Mouse (Mus musculus): ENCODE results near the gene Anapc16. TPM values are rescaled to one million over a fixed set of nuclear protein-coding genes. Genes with fewer than 3 reads are reported as not detected.

Gene Anapc16
- polyA plus RNA-seq, 1 experiment: 104 TPM

- TF ChIP-seq USF1 (IDR thresholded peaks at IDR 0.05; ENCODE audit: low read depth) (no peak), CTCF (IDR thresholded peaks at IDR 0.05; ENCODE audit: control insufficient read depth, insufficient read depth, insufficient read length) (no peak), MYOG (IDR thresholded peaks at IDR 0.05; ENCODE audit: control insufficient read depth, extremely low read depth, insufficient read length) (no peak), FOSL1 (IDR thresholded peaks at IDR 0.05; ENCODE audit: insufficient read depth, low read length, poor library complexity, severe bottlenecking) (no peak), CEBPB (IDR thresholded peaks at IDR 0.05; ENCODE audit: low read depth) (no peak), MYOD1 (IDR thresholded peaks at IDR 0.05; ENCODE audit: control insufficient read depth, insufficient read length, low read depth) (no peak), MAX (IDR thresholded peaks at IDR 0.05) (no peak)
- Histone ChIP-seq H3ac (ENCODE audit: control insufficient read depth, insufficient read length, low read depth) (no peak overlapping the region), H3K79me2 (ENCODE audit: control insufficient read depth, insufficient read depth) (no peaks in the 10 kb centered on the region), H3K36me3 (ENCODE audit: control insufficient read depth, insufficient read depth) (no peaks in the 10 kb centered on the region), H3K27me3 (ENCODE audit: control insufficient read depth, insufficient read depth, insufficient read length) (no peaks in the 10 kb centered on the region), H3K79me3 (ENCODE audit: low read depth) (no peaks in the 10 kb centered on the region), H3K4me3 (ENCODE audit: insufficient read depth, poor library complexity, severe bottlenecking) (no peak overlapping the region)
Observed at GRCm38 (mm10) chr10:59967309-59967942, 35.5 kb downstream of the Anapc16 start.

- no peak for TF ChIP-seq CTCF (IDR thresholded peaks at IDR 0.05; ENCODE audit: control insufficient read depth, insufficient read depth, insufficient read length)
- TF ChIP-seq USF1 (IDR thresholded peaks at IDR 0.05; ENCODE audit: low read depth): no peak
- TF ChIP-seq FOSL1 (IDR thresholded peaks at IDR 0.05; ENCODE audit: insufficient read depth, low read length, poor library complexity, severe bottlenecking): no peak
- TF ChIP-seq MYOD1 (IDR thresholded peaks at IDR 0.05; ENCODE audit: control insufficient read depth, insufficient read length, low read depth): no peak
- H3K79me2 ChIP-seq (ENCODE audit: control insufficient read depth, insufficient read depth): no peaks in the 10 kb centered on the region
- no peak overlapping the region for H3ac ChIP-seq (ENCODE audit: control insufficient read depth, insufficient read length, low read depth)
- H3K4me3 ChIP-seq (ENCODE audit: insufficient read depth, poor library complexity, severe bottlenecking): no peak overlapping the region
- H3K79me3 ChIP-seq (ENCODE audit: low read depth): no peaks in the 10 kb centered on the region
- H3K27me3 ChIP-seq (ENCODE audit: control insufficient read depth, insufficient read depth, insufficient read length): no peaks in the 10 kb centered on the region
- no peaks in the 10 kb centered on the region for H3K36me3 ChIP-seq (ENCODE audit: control insufficient read depth, insufficient read depth)
Observed at GRCm38 (mm10) chr10:59966743-59967142, 36.2 kb downstream of the Anapc16 start.

- no peak overlapping the region for H3ac ChIP-seq (ENCODE audit: control insufficient read depth, insufficient read length, low read depth)
- no peaks in the 10 kb centered on the region for H3K27me3 ChIP-seq (ENCODE audit: control insufficient read depth, insufficient read depth, insufficient read length)
- H3K4me3 ChIP-seq (ENCODE audit: insufficient read depth, poor library complexity, severe bottlenecking): no peak overlapping the region
- no peaks in the 10 kb centered on the region for H3K79me2 ChIP-seq (ENCODE audit: control insufficient read depth, insufficient read depth)
- no peaks in the 10 kb centered on the region for H3K36me3 ChIP-seq (ENCODE audit: control insufficient read depth, insufficient read depth)
- TF ChIP-seq MYOG (IDR thresholded peaks at IDR 0.05; ENCODE audit: control insufficient read depth, extremely low read depth, insufficient read length) (no peak), MYOD1 (IDR thresholded peaks at IDR 0.05; ENCODE audit: control insufficient read depth, insufficient read length, low read depth) (no peak), CTCF (IDR thresholded peaks at IDR 0.05; ENCODE audit: control insufficient read depth, insufficient read depth, insufficient read length) (no peak), FOSL1 (IDR thresholded peaks at IDR 0.05; ENCODE audit: insufficient read depth, low read length, poor library complexity, severe bottlenecking) (no peak), MAX (IDR thresholded peaks at IDR 0.05) (no peak)
- no peaks in the 10 kb centered on the region for H3K79me3 ChIP-seq (ENCODE audit: low read depth)
Observed at GRCm38 (mm10) chr10:59965788-59966187, 37.1 kb downstream of the Anapc16 start.

- TF ChIP-seq FOSL1 (IDR thresholded peaks at IDR 0.05; ENCODE audit: insufficient read depth, low read length, poor library complexity, severe bottlenecking): no peak
- TF ChIP-seq MYOD1 (IDR thresholded peaks at IDR 0.05; ENCODE audit: control insufficient read depth, insufficient read length, low read depth): no peak
- no peak for TF ChIP-seq CEBPB (IDR thresholded peaks at IDR 0.05; ENCODE audit: low read depth)
- TF ChIP-seq MAX (IDR thresholded peaks at IDR 0.05): no peak
- no peak for TF ChIP-seq MYOG (IDR thresholded peaks at IDR 0.05; ENCODE audit: control insufficient read depth, extremely low read depth, insufficient read length)
- TF ChIP-seq CTCF (IDR thresholded peaks at IDR 0.05; ENCODE audit: control insufficient read depth, insufficient read depth, insufficient read length): no peak
- no peak for TF ChIP-seq USF1 (IDR thresholded peaks at IDR 0.05; ENCODE audit: low read depth)
- Histone ChIP-seq H3K79me2 (ENCODE audit: control insufficient read depth, insufficient read depth) (no peaks in the 10 kb centered on the region), H3K36me3 (ENCODE audit: control insufficient read depth, insufficient read depth) (no peaks in the 10 kb centered on the region), H3ac (ENCODE audit: control insufficient read depth, insufficient read length, low read depth) (no peak overlapping the region), H3K79me3 (ENCODE audit: low read depth) (no peaks in the 10 kb centered on the region), H3K4me3 (ENCODE audit: insufficient read depth, poor library complexity, severe bottlenecking) (no peak overlapping the region), H3K27me3 (ENCODE audit: control insufficient read depth, insufficient read depth, insufficient read length) (no peaks in the 10 kb centered on the region)
Observed at GRCm38 (mm10) chr10:59965362-59965695, 37.6 kb downstream of the Anapc16 start.

- no peaks in the 10 kb centered on the region for H3K79me2 ChIP-seq (ENCODE audit: control insufficient read depth, insufficient read depth)
- no peak for TF ChIP-seq MYOG (IDR thresholded peaks at IDR 0.05; ENCODE audit: control insufficient read depth, extremely low read depth, insufficient read length)
- no peak for TF ChIP-seq CTCF (IDR thresholded peaks at IDR 0.05; ENCODE audit: control insufficient read depth, insufficient read depth, insufficient read length)
- TF ChIP-seq MAX (IDR thresholded peaks at IDR 0.05): no peak
- no peak for TF ChIP-seq FOSL1 (IDR thresholded peaks at IDR 0.05; ENCODE audit: insufficient read depth, low read length, poor library complexity, severe bottlenecking)
- TF ChIP-seq MYOD1 (IDR thresholded peaks at IDR 0.05; ENCODE audit: control insufficient read depth, insufficient read length, low read depth): no peak
- no peak for TF ChIP-seq USF1 (IDR thresholded peaks at IDR 0.05; ENCODE audit: low read depth)
- TF ChIP-seq CEBPB (IDR thresholded peaks at IDR 0.05; ENCODE audit: low read depth): no peak
- H3K4me3 ChIP-seq (ENCODE audit: insufficient read depth, poor library complexity, severe bottlenecking): no peak overlapping the region
- no peaks in the 10 kb centered on the region for H3K27me3 ChIP-seq (ENCODE audit: control insufficient read depth, insufficient read depth, insufficient read length)
- H3ac ChIP-seq (ENCODE audit: control insufficient read depth, insufficient read length, low read depth): no peak overlapping the region
- H3K79me3 ChIP-seq (ENCODE audit: low read depth): no peaks in the 10 kb centered on the region
- H3K36me3 ChIP-seq (ENCODE audit: control insufficient read depth, insufficient read depth): no peaks in the 10 kb centered on the region
Observed at GRCm38 (mm10) chr10:59964504-59965361, 38.2 kb downstream of the Anapc16 start.

Data from C2C12 (cell line).